Mouse (Mus musculus): ENCODE results near the gene Clhc1.
A peak's percentile ranks its signal among the peaks of the same experiment; 100 is the strongest.
"Not testable (repeated sequence)": the region's sequence is repeated elsewhere in the genome, so short reads cannot be mapped to it uniquely, and the experiment has no call there.

Clhc1 gene

DNA sequence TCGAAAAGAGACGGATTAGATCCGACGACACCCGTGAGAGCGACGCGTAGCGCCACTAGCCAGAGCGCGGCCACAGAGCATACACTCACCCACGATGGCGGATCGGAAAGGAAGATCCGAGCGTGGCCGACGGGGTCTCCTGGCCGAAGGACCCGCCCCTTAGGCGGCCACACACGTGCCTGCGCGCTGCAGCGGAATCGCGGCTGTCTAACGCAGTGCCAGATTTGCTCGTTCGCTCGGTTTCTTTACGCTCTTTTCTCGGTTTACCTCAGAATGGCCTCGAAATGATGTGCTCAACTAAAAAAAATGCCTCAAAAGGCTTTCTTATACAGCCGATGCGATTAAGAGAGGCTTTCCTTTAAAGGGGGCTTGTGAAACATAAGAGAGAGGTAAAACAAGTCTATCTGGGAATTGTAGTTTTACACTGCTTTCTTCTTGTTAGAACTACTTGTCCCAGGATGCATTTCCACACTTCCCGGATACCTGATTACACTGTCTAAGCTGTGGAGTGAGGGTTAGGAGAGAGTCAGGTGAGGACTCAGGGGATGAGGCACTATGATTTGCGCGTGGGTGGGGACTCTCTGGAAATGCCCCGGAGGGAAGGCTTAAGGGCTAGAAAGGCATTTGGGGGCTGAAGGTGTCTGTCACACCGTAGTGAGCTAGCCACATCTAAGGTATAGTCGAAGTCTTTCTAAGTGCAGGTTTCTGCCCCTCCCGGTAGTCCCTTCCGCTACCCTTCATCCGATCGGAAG is at the start of gene Clhc1, which contains the start of gene Rps27a:
TSS of gene Clhc1 (plus strand) at position 199 of the 752 bp plus-strand sequence.
TSS of gene Rps27a (minus strand) at position 358 of the 752 bp plus-strand sequence.
- peak; percentile 94 for DNase-seq (ENCODE audit: low spot score)

- no peak for DNase-seq (ENCODE audit: low spot score)
These were observed 43.5 kb upstream of the Clhc1 start for GRCm38 (mm10) chr11:29503948-29504893.

- no peak for DNase-seq (ENCODE audit: low spot score)
These were observed 42.7 kb upstream of the Clhc1 start for GRCm38 (mm10) chr11:29504899-29505625.

DNA sequence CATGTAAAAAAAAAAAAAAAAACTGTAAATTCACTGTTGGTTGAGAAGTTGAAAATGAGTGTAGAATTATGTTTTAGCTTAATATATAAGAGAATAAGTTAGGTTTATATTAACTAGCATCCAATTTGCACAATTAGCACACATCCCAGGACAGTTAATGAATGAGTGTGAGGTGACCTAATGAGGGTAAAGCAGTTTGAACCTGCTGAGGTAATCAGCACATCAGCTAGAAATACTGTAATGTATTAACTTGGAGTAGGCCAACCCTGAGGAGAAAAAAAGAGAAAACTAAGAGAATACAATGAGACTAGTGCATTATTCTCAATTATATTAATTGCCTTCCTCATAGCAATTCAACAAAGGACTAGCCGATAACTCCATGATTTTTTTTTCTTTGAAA is 38.3 kb upstream of the Clhc1 start:
- DNase-seq (ENCODE audit: low spot score): no peak

DNA sequence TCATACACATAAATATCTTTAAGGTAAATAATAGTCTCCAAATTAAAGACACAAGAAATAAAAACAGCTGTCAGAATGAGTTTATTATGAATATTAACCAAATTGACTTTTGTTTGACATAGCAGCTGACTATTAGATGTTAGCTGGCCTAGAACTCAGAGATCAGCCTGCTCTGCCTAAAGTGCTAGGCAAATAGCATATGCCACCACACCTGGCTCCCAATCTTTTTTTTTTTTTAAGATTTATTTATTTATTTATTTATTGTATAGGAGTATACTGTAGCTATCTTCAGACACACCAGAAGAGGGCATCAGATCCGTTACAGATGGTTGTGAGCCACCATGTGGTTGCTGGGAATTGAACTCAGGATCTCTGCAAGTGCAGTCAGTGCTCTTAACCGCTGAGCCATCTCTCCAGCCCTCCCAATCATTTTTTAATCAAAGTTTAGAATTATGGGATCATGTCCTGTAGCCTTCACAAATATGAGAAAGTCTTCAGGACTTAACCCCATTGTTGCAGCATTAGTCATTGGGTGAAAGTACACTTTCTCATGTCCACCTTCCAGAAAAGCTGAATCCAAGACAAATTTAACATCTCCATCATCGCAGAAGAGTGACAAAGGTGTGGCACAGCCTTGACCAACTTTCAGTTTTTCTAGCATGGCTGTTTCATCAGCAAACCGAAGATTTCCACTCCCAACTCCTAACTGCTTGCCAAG is 34.8 kb upstream of the Clhc1 start:
- DNase-seq (ENCODE audit: low spot score): no peak

DNA sequence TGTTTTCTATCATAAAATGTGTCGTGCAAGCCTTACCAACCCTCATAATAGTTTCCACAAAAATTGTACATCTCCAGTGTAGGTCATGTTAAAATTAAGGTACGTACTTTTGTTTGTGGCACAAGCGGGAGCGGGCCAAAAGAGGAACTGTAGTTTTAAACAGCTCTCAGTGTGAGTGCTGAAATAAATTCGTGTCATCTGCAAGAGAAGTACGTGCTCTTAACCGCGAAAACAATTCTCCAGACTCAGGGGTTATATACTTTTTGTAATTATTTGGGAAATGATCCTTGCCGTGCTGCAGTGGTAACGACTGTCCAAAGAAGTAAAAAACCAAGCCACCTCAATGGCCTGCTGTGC is 33.4 kb upstream of the Clhc1 start:
- DNase-seq (ENCODE audit: low spot score): no peak

GRCm38 (mm10) chr11:29514682-29515412 is 32.9 kb upstream of the Clhc1 start, which contains the start of gene Prorsd1:
Gene Prorsd1, minus strand, starts transcription at chr11:29515033.
- DNase-seq (ENCODE audit: low spot score): peak; percentile 91

GRCm38 (mm10) chr11:29525988-29526794 is 21.6 kb upstream of the Clhc1 start, which contains the start of gene Mtif2:
Gene Mtif2, plus strand, starts transcription at chr11:29526408.
- DNase-seq (ENCODE audit: low spot score): peak; percentile 78

DNA sequence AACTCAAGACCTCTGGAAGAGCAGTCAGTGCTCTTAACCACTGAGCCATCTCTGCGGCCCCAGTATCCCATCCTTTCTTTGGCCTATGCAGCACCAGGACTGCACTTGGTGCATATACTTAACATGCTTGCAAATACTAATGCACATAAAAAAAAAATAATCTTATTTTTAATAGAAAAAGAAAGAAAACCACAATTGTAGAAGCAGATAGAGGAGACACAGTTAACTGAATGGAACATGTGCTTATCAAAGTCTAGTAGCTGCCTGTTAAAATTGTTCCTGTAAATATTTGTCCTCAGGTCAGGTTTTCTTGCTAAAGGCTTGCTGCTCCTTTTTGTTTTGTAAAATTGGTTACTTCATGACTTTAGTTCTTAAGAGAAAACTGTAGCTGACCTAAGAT is 9.5 kb upstream of the Clhc1 start:
- DNase-seq (ENCODE audit: low spot score): no peak

GRCm38 (mm10) chr11:29544225-29544945 is 3.4 kb upstream of the Clhc1 start:
- no peak for DNase-seq (ENCODE audit: low spot score)

GRCm38 (mm10) chr11:29545150-29545752 is 2.5 kb upstream of the Clhc1 start:
- not testable (repeated sequence) for DNase-seq (ENCODE audit: low spot score)

GRCm38 (mm10) chr11:29546297-29546696 is 1.5 kb upstream of the Clhc1 start:
- not testable (repeated sequence) for DNase-seq (ENCODE audit: low spot score)

- no peak for DNase-seq (ENCODE audit: low spot score)
These were observed 988 bp upstream of the Clhc1 start for GRCm38 (mm10) chr11:29546762-29547161.

DNA sequence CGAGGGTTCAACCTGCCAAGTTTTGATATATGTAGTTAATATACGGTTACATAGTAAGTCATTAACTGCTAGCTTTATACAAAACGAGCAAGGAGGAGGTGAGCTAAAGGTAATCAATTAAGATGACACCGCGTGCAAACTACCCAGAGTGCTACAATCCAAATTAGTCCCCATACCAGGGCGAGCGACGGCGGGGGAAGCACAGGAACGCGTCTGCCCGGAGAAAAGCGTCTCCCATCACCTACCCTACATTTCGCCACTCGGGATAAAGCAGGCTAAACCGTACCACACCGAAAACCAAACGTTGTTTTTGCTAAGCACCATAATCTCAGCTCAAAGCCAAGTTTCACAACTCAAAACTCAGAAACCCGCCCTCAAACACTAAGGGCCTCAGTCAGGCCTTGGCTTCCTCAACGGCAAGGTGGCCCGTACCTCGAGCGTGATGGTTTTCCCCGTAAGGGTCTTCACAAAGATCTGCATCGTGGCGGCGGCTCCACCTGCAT is 450 bp upstream of the Clhc1 start:
- DNase-seq (ENCODE audit: low spot score): no peak

- DNase-seq (ENCODE audit: low spot score): no peak
These were observed 1.0 kb downstream of the Clhc1 start for GRCm38 (mm10) chr11:29548504-29549424.

DNA sequence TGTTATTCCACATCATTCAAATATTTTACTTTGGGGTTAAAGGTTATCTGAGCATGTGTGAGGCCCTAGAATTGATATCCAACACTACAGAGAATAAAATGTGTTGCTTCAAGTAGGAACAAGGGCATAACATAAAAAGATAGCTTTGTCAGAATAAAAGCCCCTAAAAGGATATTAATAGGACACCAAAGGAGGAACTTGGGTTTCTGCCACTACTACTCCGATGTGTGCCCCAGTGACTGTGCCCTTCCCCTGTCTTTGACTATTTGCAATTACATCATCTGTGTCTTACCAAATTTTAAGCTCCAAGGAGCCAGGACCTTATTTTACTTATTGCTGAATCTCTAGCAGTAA is 1.7 kb downstream of the Clhc1 start:
- no peak for DNase-seq (ENCODE audit: low spot score)

DNA sequence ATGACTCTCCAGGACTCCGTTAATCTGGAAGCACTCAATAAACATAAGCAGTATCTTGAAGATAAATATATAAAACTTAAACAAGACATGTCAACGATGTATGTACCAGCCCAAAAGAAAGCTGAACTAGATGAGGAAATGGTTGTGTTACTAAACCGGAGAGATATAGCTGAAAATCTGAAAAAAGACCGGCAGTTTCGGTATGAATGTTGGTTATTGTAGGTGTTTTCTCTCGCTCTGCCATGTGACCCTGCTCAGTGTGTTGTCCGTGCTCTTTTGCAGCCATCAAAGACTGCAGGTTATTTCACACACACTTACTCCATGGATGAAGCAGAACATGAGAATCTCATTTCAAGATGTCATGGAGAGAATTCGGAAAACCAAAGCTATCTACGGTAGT is 12.7 kb downstream of the Clhc1 start:
- DNase-seq (ENCODE audit: low spot score): no peak

DNA sequence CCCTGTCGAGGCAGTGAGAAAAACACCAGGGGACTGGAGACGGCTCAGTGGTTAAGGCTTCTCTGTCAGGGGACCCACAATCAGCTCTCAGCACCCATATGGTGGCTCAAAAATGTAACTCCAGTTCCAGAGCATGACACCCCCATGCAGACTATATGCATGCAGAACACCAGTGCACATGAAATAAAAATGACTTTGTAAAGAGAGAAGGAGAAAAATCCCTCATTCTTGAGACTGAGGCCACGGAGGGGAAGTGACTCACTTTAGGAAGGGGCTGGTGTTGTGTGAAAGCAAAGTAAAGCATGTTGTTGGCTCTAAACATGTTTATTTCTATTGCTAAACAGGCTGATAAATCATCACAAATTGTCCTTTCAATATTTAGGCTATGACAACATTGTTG is 13.2 kb downstream of the Clhc1 start:
- DNase-seq (ENCODE audit: low spot score): no peak
